Mouse (Mus musculus): Measurements from ENCODE around the gene Shisa5. TPM values are rescaled to one million over a fixed set of nuclear protein-coding genes. Genes with fewer than 3 reads are reported as not detected.
A peak's percentile ranks its signal among the peaks of the same experiment; 100 is the strongest.

Shisa5 gene
- polyA plus RNA-seq, 1 experiment from 2014 or later, result 60.4 TPM

- no peak for ATAC-seq (ENCODE audit: insufficient number of reproducible peaks, insufficient read depth, low FRiP score, low TSS enrichment)
- H3K27me3 ChIP-seq, result no peaks in the 10 kb centered on the region
- WGBS, result 20% methylated on average over 6 of the region's 6 CpGs
- peak overlapping the region; percentile 74 for H3K4me3 ChIP-seq
- peak overlapping the region; percentile 95 for H3K9ac ChIP-seq
- H3K4me1 ChIP-seq, result peaks cover 44% of the 10 kb centered on the region
- peak overlapping the region; percentile 100 for H3K27ac ChIP-seq
- no peaks in the 10 kb centered on the region for H3K9me3 ChIP-seq
- peaks cover 26% of the 10 kb centered on the region for H3K36me3 ChIP-seq
- H3K4me2 ChIP-seq (replicated peaks), result peak overlapping the region; percentile 76
Measured at GRCm38 (mm10) chr9:109097291-109097690, 58.9 kb downstream of the Shisa5 start.

- WGBS, result 35% methylated on average over 5 of the region's 5 CpGs
- peaks cover 44% of the 10 kb centered on the region for H3K4me1 ChIP-seq
- no peak for ATAC-seq (ENCODE audit: insufficient number of reproducible peaks, insufficient read depth, low FRiP score, low TSS enrichment)
Measured at GRCm38 (mm10) chr9:109097831-109098230, 59.5 kb downstream of the Shisa5 start.

GRCm38 (mm10) chr9:109098366-109098765 lies 60.0 kb downstream of the Shisa5 start:
- H3K4me2 ChIP-seq (replicated peaks), result peak overlapping the region; percentile 76
- ATAC-seq (ENCODE audit: insufficient number of reproducible peaks, insufficient read depth, low FRiP score, low TSS enrichment), result no peak
- H3K27me3 ChIP-seq, result no peaks in the 10 kb centered on the region
- peak overlapping the region; percentile 100 for H3K27ac ChIP-seq
- no peaks in the 10 kb centered on the region for H3K9me3 ChIP-seq
- H3K36me3 ChIP-seq, result peaks cover 35% of the 10 kb centered on the region
- no peak overlapping the region for H3K9ac ChIP-seq
- no peak overlapping the region for H3K4me3 ChIP-seq
- 90% methylated on average over 8 of the region's 8 CpGs for WGBS
- peaks cover 41% of the 10 kb centered on the region for H3K4me1 ChIP-seq

More at GRCm38 (mm10) chr9:109097831-109098230, 59.5 kb downstream of the Shisa5 start:
- Histone ChIP-seq H3K4me3 (peak overlapping the region; percentile 74), H3K4me2 (replicated peaks) (peak overlapping the region; percentile 76), H3K27me3 (no peaks in the 10 kb centered on the region), H3K27ac (peak overlapping the region; percentile 100), H3K36me3 (peaks cover 31% of the 10 kb centered on the region), H3K9ac (peak overlapping the region; percentile 95), H3K9me3 (no peaks in the 10 kb centered on the region)

- 49% methylated on average over 6 of the region's 6 CpGs for WGBS
- Histone ChIP-seq H3K9ac (peak overlapping the region; percentile 11; the same call in 1 of the 2 replicates), H3K4me3 (no peak overlapping the region), H3K9me3 (no peaks in the 10 kb centered on the region), H3K4me2 (replicated peaks) (peak overlapping the region; percentile 76), H3K36me3 (peaks cover 41% of the 10 kb centered on the region), H3K27ac (peak overlapping the region; percentile 100; the same call in 1 of the 2 replicates), H3K27me3 (no peaks in the 10 kb centered on the region), H3K4me1 (peaks cover 36% of the 10 kb centered on the region)
- ATAC-seq (ENCODE audit: insufficient number of reproducible peaks, insufficient read depth, low FRiP score, low TSS enrichment), result no peak
Measured at GRCm38 (mm10) chr9:109098969-109099368, 60.6 kb downstream of the Shisa5 start.

GRCm38 (mm10) chr9:109100307-109100928 lies 62.1 kb downstream of the Shisa5 start:
- ATAC-seq (ENCODE audit: insufficient number of reproducible peaks, insufficient read depth, low FRiP score, low TSS enrichment), result no peak
- H3K4me2 ChIP-seq (replicated peaks), result no peak overlapping the region
- no peak overlapping the region for H3K4me3 ChIP-seq
- H3K27ac ChIP-seq, result no peak overlapping the region
- H3K27me3 ChIP-seq, result no peaks in the 10 kb centered on the region
- WGBS, result 90% methylated on average over 20 of the region's 20 CpGs
- H3K36me3 ChIP-seq, result peaks cover 56% of the 10 kb centered on the region
- H3K4me1 ChIP-seq, result peaks cover 28% of the 10 kb centered on the region
- H3K9ac ChIP-seq, result no peak overlapping the region
- no peaks in the 10 kb centered on the region for H3K9me3 ChIP-seq

- H3K27me3 ChIP-seq, result no peaks in the 10 kb centered on the region
- no peaks in the 10 kb centered on the region for H3K9me3 ChIP-seq
- peaks cover 23% of the 10 kb centered on the region for H3K4me1 ChIP-seq
- H3K27ac ChIP-seq, result no peak overlapping the region
- H3K4me3 ChIP-seq, result no peak overlapping the region
- ATAC-seq (ENCODE audit: insufficient number of reproducible peaks, insufficient read depth, low FRiP score, low TSS enrichment), result no peak
- H3K4me2 ChIP-seq (replicated peaks), result no peak overlapping the region
- H3K9ac ChIP-seq, result no peak overlapping the region
- H3K36me3 ChIP-seq, result peaks cover 71% of the 10 kb centered on the region
- WGBS, result 90% methylated on average over 5 of the region's 5 CpGs
Measured at GRCm38 (mm10) chr9:109101933-109102445, 63.6 kb downstream of the Shisa5 start.

GRCm38 (mm10) chr9:109102541-109102940 lies 64.2 kb downstream of the Shisa5 start:
- no peak for ATAC-seq (ENCODE audit: insufficient number of reproducible peaks, insufficient read depth, low FRiP score, low TSS enrichment)
- no peaks in the 10 kb centered on the region for H3K9me3 ChIP-seq
- WGBS, result 92% methylated on average over 3 of the region's 3 CpGs
- H3K36me3 ChIP-seq, result peaks cover 75% of the 10 kb centered on the region
- no peak overlapping the region for H3K4me3 ChIP-seq
- H3K9ac ChIP-seq, result no peak overlapping the region
- no peak overlapping the region for H3K27ac ChIP-seq
- no peak overlapping the region for H3K4me2 ChIP-seq (replicated peaks)
- peaks cover 18% of the 10 kb centered on the region for H3K4me1 ChIP-seq
- H3K27me3 ChIP-seq, result no peaks in the 10 kb centered on the region

- H3K36me3 ChIP-seq, result peaks cover 83% of the 10 kb centered on the region
- H3K4me1 ChIP-seq, result peaks cover 11% of the 10 kb centered on the region
- no peak overlapping the region for H3K9ac ChIP-seq
- no peak overlapping the region for H3K27ac ChIP-seq
- no peak overlapping the region for H3K4me2 ChIP-seq (replicated peaks)
- no peak for ATAC-seq (ENCODE audit: insufficient number of reproducible peaks, insufficient read depth, low FRiP score, low TSS enrichment)
- H3K9me3 ChIP-seq, result no peaks in the 10 kb centered on the region
- H3K4me3 ChIP-seq, result no peak overlapping the region
- 73% methylated on average over 7 of the region's 7 CpGs for WGBS
- no peaks in the 10 kb centered on the region for H3K27me3 ChIP-seq
Measured at GRCm38 (mm10) chr9:109103250-109103649, 64.9 kb downstream of the Shisa5 start.

GRCm38 (mm10) chr9:109104083-109104482 lies 65.7 kb downstream of the Shisa5 start:
- H3K27me3 ChIP-seq, result no peaks in the 10 kb centered on the region
- no peaks in the 10 kb centered on the region for H3K9me3 ChIP-seq
- no peak overlapping the region for H3K4me3 ChIP-seq
- H3K36me3 ChIP-seq, result peaks cover 90% of the 10 kb centered on the region
- WGBS, result 85% methylated on average over 9 of the region's 9 CpGs
- no peak overlapping the region for H3K9ac ChIP-seq
- no peak for ATAC-seq (ENCODE audit: insufficient number of reproducible peaks, insufficient read depth, low FRiP score, low TSS enrichment)
- no peak overlapping the region for H3K27ac ChIP-seq
- H3K4me2 ChIP-seq (replicated peaks), result no peak overlapping the region
- H3K4me1 ChIP-seq, result peaks cover 2% of the 10 kb centered on the region

GRCm38 (mm10) chr9:109105011-109105410 lies 66.6 kb downstream of the Shisa5 start:
- H3K9me3 ChIP-seq, result no peaks in the 10 kb centered on the region
- no peak overlapping the region for H3K4me2 ChIP-seq (replicated peaks)
- peaks cover 92% of the 10 kb centered on the region for H3K36me3 ChIP-seq
- H3K27ac ChIP-seq, result no peak overlapping the region
- H3K9ac ChIP-seq, result no peak overlapping the region
- H3K27me3 ChIP-seq, result no peaks in the 10 kb centered on the region
- WGBS, result 78% methylated on average over 12 of the region's 12 CpGs
- no peak overlapping the region for H3K4me3 ChIP-seq
- H3K4me1 ChIP-seq, result no peaks in the 10 kb centered on the region
- no peak for ATAC-seq (ENCODE audit: insufficient number of reproducible peaks, insufficient read depth, low FRiP score, low TSS enrichment)

- WGBS, result 93% methylated on average over 12 of the region's 12 CpGs
- H3K4me3 ChIP-seq, result no peak overlapping the region
- ATAC-seq (ENCODE audit: insufficient number of reproducible peaks, insufficient read depth, low FRiP score, low TSS enrichment), result no peak
- H3K36me3 ChIP-seq, result peaks cover 92% of the 10 kb centered on the region
- H3K9me3 ChIP-seq, result no peaks in the 10 kb centered on the region
- H3K27me3 ChIP-seq, result no peaks in the 10 kb centered on the region
- no peak overlapping the region for H3K27ac ChIP-seq
- no peaks in the 10 kb centered on the region for H3K4me1 ChIP-seq
- H3K9ac ChIP-seq, result no peak overlapping the region
- H3K4me2 ChIP-seq (replicated peaks), result no peak overlapping the region
Measured at GRCm38 (mm10) chr9:109105648-109106047, 67.3 kb downstream of the Shisa5 start.

- no peak overlapping the region for H3K4me2 ChIP-seq (replicated peaks)
- no peak for ATAC-seq (ENCODE audit: insufficient number of reproducible peaks, insufficient read depth, low FRiP score, low TSS enrichment)
- no peak overlapping the region for H3K4me3 ChIP-seq
- no peaks in the 10 kb centered on the region for H3K27me3 ChIP-seq
- H3K27ac ChIP-seq, result no peak overlapping the region
- H3K4me1 ChIP-seq, result no peaks in the 10 kb centered on the region
- H3K9me3 ChIP-seq, result no peaks in the 10 kb centered on the region
- no peak overlapping the region for H3K9ac ChIP-seq
- WGBS, result 68% methylated on average over 6 of the region's 6 CpGs
- H3K36me3 ChIP-seq, result peaks cover 97% of the 10 kb centered on the region
Measured at GRCm38 (mm10) chr9:109107341-109107740, 69.0 kb downstream of the Shisa5 start.
